Mouse (Mus musculus): ENCODE results near the gene Trim25. TPM values are rescaled to one million over a fixed set of nuclear protein-coding genes. Genes with fewer than 3 reads are reported as not detected.

The Trim25 gene
- total RNA-seq (2014; rRNA removed) = 16.2 and 24.1 TPM in 2 replicates
- polyA plus RNA-seq (2012; rRNA removed) = 29.3 and 32.1 TPM in 2 replicates

GRCm38 (mm10) chr11:88998974-88999722 is at the start of gene Trim25:
TSS of gene Trim25 (plus strand) at chr11:88999376.
- WGBS = under 1% methylated on average over 48 of the region's 48 CpGs
- Histone ChIP-seq H3K27me3 (ENCODE audit: control insufficient read depth, insufficient read depth, low read length) (no peaks in the 10 kb centered on the region), H3K4me3 (ENCODE audit: insufficient read depth, low read depth, low read length) (peak within 1 kb of the TSS; percentile 72), H3K9ac (ENCODE audit: low read depth, low read length) (peak within 1 kb of the TSS; percentile 94), H3K4me1 (ENCODE audit: control insufficient read depth, insufficient read depth, low read length) (peaks cover 20% of the 10 kb centered on the region), H3K79me2 (ENCODE audit: control insufficient read depth, insufficient read depth, low read length) (peaks cover 26% of the 10 kb centered on the region), H3K36me3 (ENCODE audit: control insufficient read depth, insufficient read depth, low read length) (no peaks in the 10 kb centered on the region), H3K27ac (replicated peaks; ENCODE audit: insufficient read depth, low read depth, low read length) (peak within 1 kb of the TSS; percentile 75)
- DNase-seq (ENCODE audit: extremely low read depth, low read depth, low spot score) = peak; percentile 94
- TF ChIP-seq CTCF (IDR thresholded peaks at IDR 0.05; ENCODE audit: low read depth, low read length) (no peak), POLR2A (IDR thresholded peaks at IDR 0.05; ENCODE audit: extremely low read depth, insufficient read depth, low read length) (peak; percentile 99)

- Histone ChIP-seq H3K79me2 (ENCODE audit: control insufficient read depth, insufficient read depth, low read length) (no peaks in the 10 kb centered on the region; the same call in 1 of the 2 replicates), H3K36me3 (ENCODE audit: control insufficient read depth, insufficient read depth, low read length) (peaks cover 5% of the 10 kb centered on the region), H3K4me1 (ENCODE audit: control insufficient read depth, insufficient read depth, low read length) (no peaks in the 10 kb centered on the region), H3K27me3 (ENCODE audit: control insufficient read depth, insufficient read depth, low read length) (no peaks in the 10 kb centered on the region), H3K27ac (replicated peaks; ENCODE audit: insufficient read depth, low read depth, low read length) (no peak overlapping the region), H3K4me3 (ENCODE audit: insufficient read depth, low read depth, low read length) (no peak overlapping the region), H3K9ac (ENCODE audit: low read depth, low read length) (no peak overlapping the region)
- 84% methylated on average over 8 of the region's 8 CpGs for WGBS
- no peak for DNase-seq (ENCODE audit: extremely low read depth, low read depth, low spot score)
- TF ChIP-seq POLR2A (IDR thresholded peaks at IDR 0.05; ENCODE audit: extremely low read depth, insufficient read depth, low read length) (no peak), CTCF (IDR thresholded peaks at IDR 0.05; ENCODE audit: low read depth, low read length) (no peak)
Measured at GRCm38 (mm10) chr11:88949802-88950639, 49.2 kb upstream of the Trim25 start.

- Histone ChIP-seq H3K79me2 (ENCODE audit: control insufficient read depth, insufficient read depth, low read length) (no peaks in the 10 kb centered on the region; the same call in 1 of the 2 replicates), H3K36me3 (ENCODE audit: control insufficient read depth, insufficient read depth, low read length) (peaks cover 5% of the 10 kb centered on the region), H3K4me3 (ENCODE audit: insufficient read depth, low read depth, low read length) (no peak overlapping the region), H3K9ac (ENCODE audit: low read depth, low read length) (no peak overlapping the region), H3K4me1 (ENCODE audit: control insufficient read depth, insufficient read depth, low read length) (no peaks in the 10 kb centered on the region), H3K27ac (replicated peaks; ENCODE audit: insufficient read depth, low read depth, low read length) (no peak overlapping the region), H3K27me3 (ENCODE audit: control insufficient read depth, insufficient read depth, low read length) (no peaks in the 10 kb centered on the region)
- no peak for DNase-seq (ENCODE audit: extremely low read depth, low read depth, low spot score)
- TF ChIP-seq POLR2A (IDR thresholded peaks at IDR 0.05; ENCODE audit: extremely low read depth, insufficient read depth, low read length) (no peak), CTCF (IDR thresholded peaks at IDR 0.05; ENCODE audit: low read depth, low read length) (no peak)
- WGBS = 90% methylated on average over 13 of the region's 13 CpGs
Measured at GRCm38 (mm10) chr11:88950640-88951250, 48.4 kb upstream of the Trim25 start.

- Histone ChIP-seq H3K36me3 (ENCODE audit: control insufficient read depth, insufficient read depth, low read length) (peaks cover 4% of the 10 kb centered on the region), H3K79me2 (ENCODE audit: control insufficient read depth, insufficient read depth, low read length) (no peaks in the 10 kb centered on the region; the same call in 1 of the 2 replicates), H3K27ac (replicated peaks; ENCODE audit: insufficient read depth, low read depth, low read length) (no peak overlapping the region), H3K4me3 (ENCODE audit: insufficient read depth, low read depth, low read length) (no peak overlapping the region), H3K4me1 (ENCODE audit: control insufficient read depth, insufficient read depth, low read length) (no peaks in the 10 kb centered on the region), H3K27me3 (ENCODE audit: control insufficient read depth, insufficient read depth, low read length) (no peaks in the 10 kb centered on the region), H3K9ac (ENCODE audit: low read depth, low read length) (no peak overlapping the region)
- TF ChIP-seq POLR2A (IDR thresholded peaks at IDR 0.05; ENCODE audit: extremely low read depth, insufficient read depth, low read length) = no peak
- no peak for TF ChIP-seq CTCF (IDR thresholded peaks at IDR 0.05; ENCODE audit: low read depth, low read length)
- WGBS = 98% methylated on average over 2 of the region's 2 CpGs
- DNase-seq (ENCODE audit: extremely low read depth, low read depth, low spot score) = no peak
Measured at GRCm38 (mm10) chr11:88951576-88951975, 47.6 kb upstream of the Trim25 start.

- Histone ChIP-seq H3K27me3 (ENCODE audit: control insufficient read depth, insufficient read depth, low read length) (no peaks in the 10 kb centered on the region), H3K27ac (replicated peaks; ENCODE audit: insufficient read depth, low read depth, low read length) (no peak overlapping the region), H3K36me3 (ENCODE audit: control insufficient read depth, insufficient read depth, low read length) (peaks cover 4% of the 10 kb centered on the region), H3K9ac (ENCODE audit: low read depth, low read length) (no peak overlapping the region), H3K4me3 (ENCODE audit: insufficient read depth, low read depth, low read length) (no peak overlapping the region), H3K4me1 (ENCODE audit: control insufficient read depth, insufficient read depth, low read length) (no peaks in the 10 kb centered on the region), H3K79me2 (ENCODE audit: control insufficient read depth, insufficient read depth, low read length) (no peaks in the 10 kb centered on the region; the same call in 1 of the 2 replicates)
- WGBS = 97% methylated on average over 5 of the region's 5 CpGs
- DNase-seq (ENCODE audit: extremely low read depth, low read depth, low spot score) = no peak
- TF ChIP-seq POLR2A (IDR thresholded peaks at IDR 0.05; ENCODE audit: extremely low read depth, insufficient read depth, low read length) = no peak
- no peak for TF ChIP-seq CTCF (IDR thresholded peaks at IDR 0.05; ENCODE audit: low read depth, low read length)
Measured at GRCm38 (mm10) chr11:88952117-88952516, 47.1 kb upstream of the Trim25 start.

Measured in liver, adult 2 months (tissue).